Mouse (Mus musculus): ENCODE data around the gene Lysmd1. TPM values are rescaled to one million over a fixed set of nuclear protein-coding genes. Genes with fewer than 3 reads are reported as not detected.

The Lysmd1 gene
- polyA plus RNA-seq, 1 experiment from 2014 or later: 14.4 TPM

DNA sequence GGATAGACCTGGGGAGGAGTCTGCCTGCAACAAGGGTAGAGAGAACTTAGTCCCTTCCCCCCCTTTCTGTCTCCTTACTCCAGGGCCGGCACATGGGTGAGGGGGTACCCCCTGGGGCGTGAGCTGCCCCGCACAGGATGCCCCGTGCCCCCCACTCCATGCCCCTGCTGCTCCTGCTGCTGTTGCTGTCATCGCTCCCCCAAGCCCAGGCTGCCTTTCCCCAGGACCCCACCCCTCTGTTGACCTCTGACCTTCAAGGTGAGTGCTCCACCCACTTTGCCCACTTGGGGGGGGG is 30.3 kb downstream of the Lysmd1 start:
- no peaks in the 10 kb centered on the region for H3K36me3 ChIP-seq (ENCODE audit: insufficient read depth, low read length)
- H3K4me1 ChIP-seq (replicated peaks; ENCODE audit: insufficient read depth, low read length): peaks cover 12% of the 10 kb centered on the region; the same call in 1 of the 2 replicates
- DNase-seq (ENCODE audit: low spot score): no peak
- WGBS: 81% methylated on average over 5 of the region's 5 CpGs
- H3K9ac ChIP-seq (ENCODE audit: low read depth, low read length): no peak overlapping the region
- H3K4me2 ChIP-seq (ENCODE audit: low read length): no peak overlapping the region
- no peak for TF ChIP-seq CTCF (IDR thresholded peaks at IDR 0.05; ENCODE audit: low read depth)
- no peak for ATAC-seq (replicated peaks; ENCODE audit: low FRiP score, low read depth)
- no peaks in the 10 kb centered on the region for H3K27me3 ChIP-seq (ENCODE audit: insufficient read depth, low read length)
- H3K27ac ChIP-seq: no peak overlapping the region
- H3K9me3 ChIP-seq (replicated peaks; ENCODE audit: low read length): no peaks in the 10 kb centered on the region
- H3K4me3 ChIP-seq (replicated peaks; ENCODE audit: low read depth, low read length): no peak overlapping the region

GRCm38 (mm10) chr3:95164840-95165239 is 31.0 kb downstream of the Lysmd1 start:
- Histone ChIP-seq H3K9me3 (replicated peaks; ENCODE audit: low read length) (no peaks in the 10 kb centered on the region), H3K9ac (ENCODE audit: low read depth, low read length) (no peak overlapping the region), H3K27me3 (ENCODE audit: insufficient read depth, low read length) (no peaks in the 10 kb centered on the region), H3K4me3 (replicated peaks; ENCODE audit: low read depth, low read length) (no peak overlapping the region), H3K27ac (no peak overlapping the region), H3K4me2 (ENCODE audit: low read length) (no peak overlapping the region), H3K4me1 (replicated peaks; ENCODE audit: insufficient read depth, low read length) (peaks cover 12% of the 10 kb centered on the region; the same call in 1 of the 2 replicates), H3K36me3 (ENCODE audit: insufficient read depth, low read length) (0 out of 2 replicates have a peak, but pooled peaks cover 6% of the 10 kb centered on the region)
- no peak for TF ChIP-seq CTCF (IDR thresholded peaks at IDR 0.05; ENCODE audit: low read depth)
- ATAC-seq (replicated peaks; ENCODE audit: low FRiP score, low read depth): no peak
- DNase-seq (ENCODE audit: low spot score): no peak
- WGBS: 88% methylated on average over 5 of the region's 5 CpGs

DNA sequence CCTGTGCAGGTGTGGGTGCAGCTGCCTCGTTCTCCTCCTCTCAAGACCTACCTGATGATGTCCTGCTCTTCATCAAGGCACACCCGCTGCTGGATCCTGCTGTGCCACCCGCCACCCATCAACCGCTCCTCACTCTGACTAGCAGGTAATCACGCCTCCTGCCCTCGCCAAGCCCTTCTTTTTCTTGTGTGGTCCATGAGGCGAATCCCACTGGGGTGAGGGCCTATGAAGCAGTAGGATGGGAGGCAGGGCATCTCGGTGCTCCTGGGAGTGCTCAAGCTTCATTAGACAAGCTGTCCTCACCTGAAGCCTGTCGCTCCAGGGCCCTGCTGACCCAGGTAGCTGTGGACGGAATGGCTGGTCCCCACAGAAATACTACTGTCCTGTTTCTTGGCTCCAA is 36.1 kb downstream of the Lysmd1 start:
- H3K27ac ChIP-seq: no peak overlapping the region
- 0 out of 2 replicates have a peak, but pooled peaks cover 14% of the 10 kb centered on the region for H3K36me3 ChIP-seq (ENCODE audit: insufficient read depth, low read length)
- no peaks in the 10 kb centered on the region; the same call in 1 of the 2 replicates for H3K4me1 ChIP-seq (replicated peaks; ENCODE audit: insufficient read depth, low read length)
- no peak overlapping the region for H3K4me3 ChIP-seq (replicated peaks; ENCODE audit: low read depth, low read length)
- no peak for DNase-seq (ENCODE audit: low spot score)
- H3K9ac ChIP-seq (ENCODE audit: low read depth, low read length): no peak overlapping the region
- H3K4me2 ChIP-seq (ENCODE audit: low read length): no peak overlapping the region
- no peak for TF ChIP-seq CTCF (IDR thresholded peaks at IDR 0.05; ENCODE audit: low read depth)
- ATAC-seq (replicated peaks; ENCODE audit: low FRiP score, low read depth): no peak
- H3K9me3 ChIP-seq (replicated peaks; ENCODE audit: low read length): no peaks in the 10 kb centered on the region
- 88% methylated on average over 10 of the region's 10 CpGs for WGBS
- peaks cover 16% of the 10 kb centered on the region for H3K27me3 ChIP-seq (ENCODE audit: insufficient read depth, low read length)

DNA sequence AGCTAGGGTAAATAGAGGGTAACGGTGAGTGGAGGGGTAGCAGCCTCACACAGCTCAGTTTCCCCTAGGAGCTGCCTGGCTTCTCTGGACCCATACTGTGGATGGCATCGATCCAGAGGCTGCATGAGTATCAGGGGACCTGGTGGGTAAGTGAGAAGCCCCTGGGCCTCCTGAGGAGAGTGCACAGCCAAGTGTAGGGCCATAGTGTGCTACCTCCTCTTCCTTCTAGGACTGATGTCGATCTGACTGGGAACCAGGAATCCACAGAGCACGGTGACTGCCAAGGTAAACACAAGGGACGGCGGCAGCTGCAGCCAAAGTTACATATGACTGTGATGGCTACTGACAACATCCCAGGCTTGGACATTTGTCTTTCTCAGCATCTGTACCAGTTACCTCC is 37.2 kb downstream of the Lysmd1 start:
- H3K36me3 ChIP-seq (ENCODE audit: insufficient read depth, low read length): 0 out of 2 replicates have a peak, but pooled peaks cover 14% of the 10 kb centered on the region
- peaks cover 16% of the 10 kb centered on the region for H3K27me3 ChIP-seq (ENCODE audit: insufficient read depth, low read length)
- no peak for DNase-seq (ENCODE audit: low spot score)
- ATAC-seq (replicated peaks; ENCODE audit: low FRiP score, low read depth): no peak
- no peak overlapping the region for H3K9ac ChIP-seq (ENCODE audit: low read depth, low read length)
- TF ChIP-seq CTCF (IDR thresholded peaks at IDR 0.05; ENCODE audit: low read depth): no peak
- no peak overlapping the region for H3K4me2 ChIP-seq (ENCODE audit: low read length)
- H3K4me1 ChIP-seq (replicated peaks; ENCODE audit: insufficient read depth, low read length): no peaks in the 10 kb centered on the region; the same call in 1 of the 2 replicates
- no peak overlapping the region for H3K27ac ChIP-seq
- H3K4me3 ChIP-seq (replicated peaks; ENCODE audit: low read depth, low read length): no peak overlapping the region
- no peaks in the 10 kb centered on the region for H3K9me3 ChIP-seq (replicated peaks; ENCODE audit: low read length)
- 61% methylated on average over 6 of the region's 6 CpGs for WGBS

- Histone ChIP-seq H3K27ac (no peak overlapping the region), H3K36me3 (ENCODE audit: insufficient read depth, low read length) (0 out of 2 replicates have a peak, but pooled peaks cover 14% of the 10 kb centered on the region), H3K9me3 (replicated peaks; ENCODE audit: low read length) (no peaks in the 10 kb centered on the region), H3K4me3 (replicated peaks; ENCODE audit: low read depth, low read length) (peak overlapping the region; percentile 39), H3K27me3 (ENCODE audit: insufficient read depth, low read length) (peaks cover 16% of the 10 kb centered on the region), H3K4me1 (replicated peaks; ENCODE audit: insufficient read depth, low read length) (no peaks in the 10 kb centered on the region; the same call in 1 of the 2 replicates), H3K9ac (ENCODE audit: low read depth, low read length) (peak overlapping the region; percentile 52), H3K4me2 (ENCODE audit: low read length) (peak overlapping the region; percentile 79)
- ATAC-seq (replicated peaks; ENCODE audit: low FRiP score, low read depth): peak; percentile 38
- TF ChIP-seq CTCF (IDR thresholded peaks at IDR 0.05; ENCODE audit: low read depth): peak; percentile 16; the same call in 1 of the 2 replicates
- WGBS: 26% methylated on average over 73 of the region's 84 CpGs
- no peak for DNase-seq (ENCODE audit: low spot score)
Observed at GRCm38 (mm10) chr3:95172526-95173255, 38.8 kb downstream of the Lysmd1 start.

DNA sequence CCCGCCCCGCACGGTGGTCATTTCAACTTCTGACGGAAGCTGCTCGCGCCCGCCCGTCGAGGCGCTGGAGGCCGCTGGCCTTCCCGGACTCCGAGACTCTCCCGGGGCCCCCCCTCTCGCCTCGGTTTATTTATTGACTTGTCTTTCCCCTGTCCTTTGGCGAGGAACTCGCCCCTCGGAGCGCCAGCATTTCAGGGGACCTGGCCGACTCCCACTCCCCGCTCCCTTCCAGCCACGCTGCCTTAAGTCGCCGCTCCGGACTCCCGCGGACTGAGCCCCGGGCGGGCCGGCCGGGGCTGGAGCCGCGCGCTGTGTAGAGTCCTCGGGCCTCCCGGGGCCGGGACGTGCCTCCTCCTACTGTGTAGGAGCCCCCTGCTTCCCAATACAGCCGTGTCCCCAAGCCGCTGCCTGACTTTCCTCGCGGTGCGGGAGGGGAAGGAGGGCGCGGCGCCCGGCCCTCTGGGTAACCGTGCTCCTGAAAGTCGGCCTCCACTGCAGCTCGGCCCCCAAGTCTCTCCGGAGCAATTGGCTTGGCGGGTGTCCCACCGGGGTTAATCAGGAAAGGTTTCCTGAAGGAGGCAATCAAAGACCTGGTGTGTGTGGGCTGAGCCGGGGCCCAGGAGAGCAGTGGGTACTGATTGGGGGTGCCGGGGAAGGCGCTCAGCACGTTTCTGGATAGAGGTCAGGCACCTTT is 39.5 kb downstream of the Lysmd1 start:
- Histone ChIP-seq H3K4me1 (replicated peaks; ENCODE audit: insufficient read depth, low read length) (no peaks in the 10 kb centered on the region; the same call in 1 of the 2 replicates), H3K36me3 (ENCODE audit: insufficient read depth, low read length) (0 out of 2 replicates have a peak, but pooled peaks cover 14% of the 10 kb centered on the region), H3K9ac (ENCODE audit: low read depth, low read length) (peak overlapping the region; percentile 57), H3K4me3 (replicated peaks; ENCODE audit: low read depth, low read length) (peak overlapping the region; percentile 39), H3K27ac (no peak overlapping the region), H3K4me2 (ENCODE audit: low read length) (peak overlapping the region; percentile 79), H3K27me3 (ENCODE audit: insufficient read depth, low read length) (peaks cover 16% of the 10 kb centered on the region), H3K9me3 (replicated peaks; ENCODE audit: low read length) (no peaks in the 10 kb centered on the region)
- DNase-seq (ENCODE audit: low spot score): peak; percentile 36
- 3% methylated on average over 54 of the region's 58 CpGs for WGBS
- TF ChIP-seq CTCF (IDR thresholded peaks at IDR 0.05; ENCODE audit: low read depth): no peak
- ATAC-seq (replicated peaks; ENCODE audit: low FRiP score, low read depth): peak; percentile 29
